Mouse (Mus musculus): ENCODE results near the gene Sh3gl2.

GRCm38 (mm10) chr4:85319092-85319491 is 114.2 kb downstream of the Sh3gl2 start:
- TF ChIP-seq CTCF (IDR thresholded peaks at IDR 0.05; ENCODE audit: borderline replicate concordance, control insufficient read depth, extremely low read depth, insufficient read depth, low read length, poor library complexity) (no peak), POLR2A (IDR thresholded peaks at IDR 0.05; ENCODE audit: control insufficient read depth, extremely low read depth, insufficient read depth, low read length, poor library complexity) (no peak)

Data from thymus, adult 2 months (tissue).